Mouse (Mus musculus): Measurements from ENCODE around the gene Syndig1.

Syndig1 gene

DNA sequence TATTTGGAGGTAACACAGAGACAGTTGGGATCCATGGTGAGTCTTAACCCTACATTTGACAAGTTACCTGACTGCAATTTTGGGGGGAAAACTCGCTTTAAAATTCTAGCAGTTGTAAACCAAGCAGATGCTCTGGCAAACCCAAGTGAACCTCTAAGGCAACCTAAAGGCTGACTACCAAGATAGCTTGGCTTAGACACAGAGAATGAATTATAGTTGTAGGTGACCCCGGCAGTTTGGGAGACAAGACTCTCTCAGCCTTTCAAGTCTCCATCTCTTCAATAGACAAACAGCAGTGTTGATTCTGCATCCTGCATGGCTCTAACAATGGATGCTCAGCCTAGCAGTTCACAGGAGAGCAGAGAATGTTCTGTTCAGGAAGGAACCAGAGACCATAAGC is at the start of gene Syndig1:
Syndig1 (plus strand) TSS at position 301 of the 400 bp plus-strand sequence.
- in situ Hi-C loops (cut with MseI, MboI) = no loop called here

GRCm38 (mm10) chr2:149798613-149799012 is 30.4 kb upstream of the Syndig1 start:
- in situ Hi-C loops (cut with MseI, MboI) = no loop called here

DNA sequence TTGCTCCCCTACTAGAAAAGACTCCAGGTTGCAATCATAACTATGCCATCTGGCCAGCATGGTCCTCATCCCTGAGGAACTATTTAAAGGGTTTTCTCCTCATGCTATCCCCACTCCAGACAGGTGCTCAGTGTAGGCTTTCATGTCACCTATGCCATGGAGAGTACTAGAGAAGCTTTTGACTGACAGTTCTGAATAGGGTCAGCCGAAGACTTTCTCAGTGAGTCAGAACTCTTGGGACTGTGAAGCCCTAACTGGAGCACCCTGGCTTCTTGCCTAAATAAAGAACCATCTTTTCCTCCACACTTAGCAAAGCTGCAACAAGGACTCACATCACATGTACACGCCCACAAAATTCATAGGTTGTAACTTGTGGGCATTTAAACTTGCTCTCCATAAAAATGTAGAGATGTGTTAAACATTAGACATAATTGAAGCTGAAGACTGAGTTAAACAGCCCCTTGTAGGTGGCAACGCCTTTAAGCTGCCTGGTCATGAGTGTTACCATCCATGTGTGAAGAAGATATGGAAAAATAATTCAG is 24.3 kb upstream of the Syndig1 start:
- in situ Hi-C loops (cut with MseI, MboI) = no loop called here

DNA sequence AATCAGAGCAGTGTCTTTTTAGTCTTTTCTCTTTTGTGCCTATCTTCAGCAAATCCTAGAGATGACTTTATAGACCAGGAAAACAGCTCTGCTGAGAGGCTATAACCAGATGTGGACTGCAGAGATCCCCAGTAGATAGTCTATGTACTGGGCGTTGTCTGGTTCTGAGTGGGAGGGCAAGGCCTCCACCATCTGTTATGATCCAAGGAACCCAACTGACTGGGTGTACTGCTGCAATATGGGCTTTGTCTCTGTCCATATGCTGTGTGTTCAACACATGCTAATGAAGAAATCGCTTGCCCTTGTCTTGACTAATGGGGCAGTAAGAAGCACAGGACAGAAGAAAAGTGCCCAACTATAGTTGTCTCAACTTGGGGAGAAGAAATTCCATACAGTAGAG is 23.8 kb upstream of the Syndig1 start:
- in situ Hi-C loops (cut with MseI, MboI) = no loop called here

- in situ Hi-C loops (cut with MseI, MboI) = no loop called here
These were observed 16.1 kb upstream of the Syndig1 start for GRCm38 (mm10) chr2:149812899-149813298.

- in situ Hi-C loops (cut with MseI, MboI) = no loop called here
These were observed 10.6 kb upstream of the Syndig1 start for GRCm38 (mm10) chr2:149818395-149818794.

- in situ Hi-C loops (cut with MseI, MboI) = no loop called here
These were observed 9.3 kb upstream of the Syndig1 start for GRCm38 (mm10) chr2:149819751-149820150.

GRCm38 (mm10) chr2:149820201-149820600 is 8.8 kb upstream of the Syndig1 start:
- in situ Hi-C loops (cut with MseI, MboI) = no loop called here

DNA sequence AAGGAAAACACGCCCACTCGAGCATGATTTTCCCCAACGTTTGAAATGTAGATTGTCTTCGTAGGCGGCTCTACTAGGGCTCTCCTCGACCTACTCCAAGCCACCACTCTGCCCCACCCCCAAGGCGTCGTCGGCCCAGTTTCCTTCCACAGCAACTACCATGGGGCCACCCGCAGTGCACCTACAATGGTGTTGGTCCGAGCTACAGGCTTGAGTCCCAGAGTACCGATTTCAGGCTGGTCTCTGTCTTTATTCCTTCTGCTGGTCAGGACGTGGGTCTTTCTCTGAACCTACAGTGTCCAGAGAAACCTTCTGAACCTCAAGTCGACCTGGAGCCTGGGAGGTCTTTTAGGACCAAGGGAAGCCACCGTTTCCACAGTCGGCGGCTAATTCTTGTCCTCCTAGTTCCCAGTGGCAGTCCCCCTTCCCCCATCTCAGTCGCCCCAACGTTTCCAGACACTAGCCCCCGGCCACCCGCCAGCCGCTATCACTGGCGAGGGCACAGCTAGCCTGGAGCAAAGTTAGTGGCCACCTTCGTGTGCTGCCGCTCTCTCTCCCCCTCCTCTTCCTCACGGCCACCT is 1.0 kb downstream of the Syndig1 start:
- in situ Hi-C loops (cut with MseI, MboI) = no loop called here

DNA sequence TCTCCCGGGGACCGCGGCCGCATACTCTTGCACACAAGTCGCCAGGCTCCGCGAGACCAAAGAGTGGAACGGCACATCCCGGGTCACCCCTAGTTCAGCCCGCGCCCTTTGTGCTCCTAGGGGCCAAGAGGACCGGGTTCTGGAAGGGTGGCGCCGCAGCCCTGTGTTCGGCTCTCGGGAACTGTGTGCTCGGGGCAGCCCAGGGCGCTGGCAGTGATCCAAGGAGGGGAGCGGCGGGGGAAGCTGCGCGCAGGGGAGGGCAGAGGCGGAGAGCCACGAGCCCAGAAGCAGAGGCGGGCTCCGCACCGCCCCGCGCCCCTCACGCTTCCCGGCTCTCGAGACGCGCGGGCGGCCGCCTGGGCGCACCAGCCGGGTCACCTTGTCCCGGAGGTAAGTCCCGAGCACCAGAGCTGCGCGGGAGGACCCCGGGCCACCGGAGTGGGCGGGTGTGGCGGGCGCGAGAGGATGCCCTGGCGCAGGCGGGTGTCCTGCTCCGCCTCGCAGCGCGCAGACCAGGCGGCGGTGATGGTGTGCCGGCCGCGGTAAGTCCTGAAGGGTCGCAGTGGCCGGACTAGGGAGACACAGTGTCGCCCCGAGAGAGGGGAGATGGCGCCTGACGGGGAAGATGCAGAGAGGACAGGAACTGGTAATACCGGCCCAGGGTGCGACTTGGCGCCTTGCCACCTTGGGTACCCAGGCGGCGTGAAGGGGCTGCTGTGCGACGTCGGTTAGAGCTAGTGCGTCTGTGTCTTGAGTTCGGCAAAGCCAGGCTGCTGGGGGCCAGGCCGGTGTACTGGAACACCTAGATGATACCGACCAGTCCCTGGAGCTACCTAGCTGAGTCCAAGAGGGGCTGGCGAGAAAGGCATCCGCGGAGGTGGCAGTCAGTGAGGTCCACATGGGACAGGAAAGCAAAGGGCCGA is 1.8 kb downstream of the Syndig1 start, which contains the start of gene C530025M09Rik:
C530025M09Rik (minus strand) TSS at position 678 of the 923 bp plus-strand sequence.
- in situ Hi-C loops (cut with MseI, MboI) = no loop called here

GRCm38 (mm10) chr2:149831459-149832245 is 2.6 kb downstream of the Syndig1 start:
- in situ Hi-C loops (cut with MseI, MboI) = no loop called here

GRCm38 (mm10) chr2:149832301-149832700 is 3.3 kb downstream of the Syndig1 start:
- in situ Hi-C loops (cut with MseI, MboI) = no loop called here

GRCm38 (mm10) chr2:149835091-149835490 is 6.1 kb downstream of the Syndig1 start:
- in situ Hi-C loops (cut with MseI, MboI) = no loop called here

DNA sequence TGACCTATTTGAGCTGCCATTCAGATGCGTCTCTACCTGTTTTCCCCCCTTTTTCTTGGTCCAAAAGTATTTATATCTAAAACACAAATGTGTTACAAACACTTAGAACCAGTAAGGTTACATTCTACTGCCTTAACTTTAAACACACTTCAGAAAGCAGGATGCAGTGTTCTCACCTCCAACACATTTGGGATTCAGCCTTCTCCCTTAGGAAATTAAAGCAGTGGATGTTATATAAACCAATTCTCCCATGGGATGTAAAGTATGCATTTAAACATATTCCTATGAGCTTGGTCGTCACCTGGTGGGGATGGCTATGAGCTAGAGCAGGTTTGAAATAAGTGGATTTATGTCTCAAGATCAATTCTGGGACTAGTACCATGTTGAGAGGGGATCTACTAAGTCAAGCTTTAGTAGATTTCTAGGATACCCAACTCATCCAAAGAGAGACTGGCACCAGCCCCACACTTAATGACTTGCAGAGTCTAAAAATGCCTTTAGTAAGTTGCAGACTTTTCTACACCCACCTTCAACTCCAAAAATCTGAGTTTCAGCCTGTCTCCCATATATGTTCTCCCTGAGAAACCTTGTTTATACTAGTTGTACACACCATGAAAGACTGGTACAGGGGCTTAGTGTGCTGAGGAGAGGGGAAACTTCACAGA is 7.6 kb downstream of the Syndig1 start:
- in situ Hi-C loops (cut with MseI, MboI) = no loop called here

GRCm38 (mm10) chr2:149839666-149840065 is 10.7 kb downstream of the Syndig1 start:
- in situ Hi-C loops (cut with MseI, MboI) = no loop called here

DNA sequence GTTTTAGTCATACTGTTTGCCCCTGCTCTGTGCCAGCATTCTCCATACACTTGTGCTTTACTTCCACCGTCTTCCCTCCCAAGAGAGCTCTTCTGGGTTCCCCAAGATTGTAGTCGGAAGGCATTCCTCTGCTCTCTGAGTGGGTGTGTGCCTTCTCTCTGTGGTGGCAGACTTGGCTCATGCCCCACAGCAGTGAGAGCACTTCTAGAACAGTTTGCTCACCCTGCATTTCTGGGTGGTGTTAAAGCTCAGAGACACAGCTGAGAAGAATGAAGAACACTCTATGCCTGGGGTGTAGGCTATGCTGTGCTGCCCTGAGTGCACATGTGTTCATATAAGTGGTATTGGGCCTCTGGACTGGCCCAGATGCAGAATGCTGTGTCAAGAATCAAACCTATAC is 15.6 kb downstream of the Syndig1 start:
- in situ Hi-C loops (cut with MseI, MboI) = no loop called here

DNA sequence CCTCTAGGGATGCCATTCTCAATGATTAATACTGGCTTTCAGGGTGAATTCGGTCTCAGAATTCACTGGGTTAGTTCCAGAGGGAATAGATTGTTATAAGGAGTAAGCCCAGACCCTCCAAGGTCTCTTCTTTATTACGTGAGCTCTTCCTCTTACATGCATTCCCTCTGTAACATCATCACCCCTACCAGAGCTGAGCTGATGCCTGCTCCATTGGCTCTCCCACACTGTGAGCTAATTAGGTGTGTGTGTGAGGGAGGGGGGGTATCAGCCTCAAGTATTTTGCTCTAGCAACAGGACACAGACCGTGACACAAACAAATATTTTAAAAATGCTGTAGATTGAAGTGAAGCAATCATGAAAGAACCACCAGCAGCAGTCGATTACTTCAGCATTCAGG is 19.8 kb downstream of the Syndig1 start:
- in situ Hi-C loops (cut with MseI, MboI) = no loop called here

DNA sequence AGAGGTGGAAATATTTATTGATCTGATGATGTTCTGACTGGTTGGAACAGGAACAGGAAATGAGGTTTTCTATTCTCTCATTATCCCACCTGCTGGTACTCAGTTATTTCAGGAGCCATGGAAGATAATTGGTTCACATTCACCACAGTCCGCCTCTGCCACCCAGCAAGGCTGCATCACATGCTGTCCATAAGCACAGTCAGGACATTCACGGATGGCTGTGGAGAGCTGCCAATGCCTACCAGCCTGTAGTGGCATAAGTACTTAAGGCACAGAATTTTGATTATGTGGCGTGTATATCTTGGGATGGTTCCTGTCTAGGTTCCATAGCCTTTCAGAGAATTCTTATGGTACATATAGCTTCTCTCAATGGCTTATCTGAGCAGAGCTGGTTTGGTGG is 32.0 kb downstream of the Syndig1 start:
- in situ Hi-C loops (cut with MseI, MboI) = no loop called here

DNA sequence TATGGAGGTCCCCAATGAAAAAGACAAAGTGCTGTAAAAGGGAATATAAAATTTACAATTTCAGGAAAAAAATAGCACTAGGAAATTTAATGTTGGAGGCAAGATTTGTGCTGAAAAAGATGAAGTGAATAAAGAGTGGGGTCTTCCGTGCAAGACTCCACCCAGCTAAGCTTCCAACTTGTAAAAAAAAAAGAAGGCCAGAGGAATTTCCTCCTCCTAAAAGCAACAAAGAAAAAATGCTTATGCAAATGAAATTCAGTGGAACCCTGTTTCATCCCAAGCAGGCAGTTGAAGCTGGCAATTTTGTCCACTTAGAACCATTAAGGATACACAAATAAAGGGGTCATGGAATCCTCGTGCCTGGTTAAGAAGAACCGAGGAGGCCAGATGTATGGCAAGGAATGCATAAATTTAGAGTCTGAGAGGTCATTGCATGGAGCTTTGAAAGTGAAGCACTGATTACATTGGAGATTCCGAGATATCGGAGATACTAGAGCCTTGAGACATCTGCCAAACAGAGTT is 37.0 kb downstream of the Syndig1 start:
- in situ Hi-C loops (cut with MseI, MboI) = no loop called here

GRCm38 (mm10) chr2:149870496-149870895 is 41.5 kb downstream of the Syndig1 start:
- in situ Hi-C loops (cut with MseI, MboI) = no loop called here

GRCm38 (mm10) chr2:149872496-149872895 is 43.5 kb downstream of the Syndig1 start:
- in situ Hi-C loops (cut with MseI, MboI) = no loop called here
